Mouse (Mus musculus) brown adipose tissue, adult 24 weeks (tissue): ENCODE data around the gene Msrb1. TPM values are rescaled to one million over a fixed set of nuclear protein-coding genes. Genes with fewer than 3 reads are reported as not detected.

ENCODE experiments used
- polyA plus RNA-seq: library from polyadenylated mRNA; stranded (reverse); fragments of >200 nt; gene quantifications from 2 replicates; pipeline ENCODE4 v1.2.4, GENCODE M21; 2012; ENCODE audit not compliant: missing spikeins, insufficient read depth, insufficient read length

The Msrb1 gene
- polyA plus RNA-seq, 1 experiment, result 109 TPM

Other genes with a start within 250 kb of the Msrb1 start
- not detected in 2 replicates for gene Caskin1, start 248.0 kb upstream of the Msrb1 start, polyA plus RNA-seq
- 32.1 and 42.0 TPM in 2 replicates for gene Traf7, start 208.7 kb upstream of the Msrb1 start, polyA plus RNA-seq
- gene Rab26, start 202.4 kb upstream of the Msrb1 start, polyA plus RNA-seq, result not detected in 2 replicates
- gene Pkd1, start 186.8 kb upstream of the Msrb1 start, polyA plus RNA-seq, result 8.2 and 10.1 TPM in 2 replicates
- gene Tsc2, start 104.0 kb upstream of the Msrb1 start, polyA plus RNA-seq, result 67.6 and 69.2 TPM in 2 replicates
- gene Nthl1, start 104.0 kb upstream of the Msrb1 start, polyA plus RNA-seq, result 3.4 and 7.7 TPM in 2 replicates
- 20.1 and 32.2 TPM in 2 replicates for gene Slc9a3r2, start 86.3 kb upstream of the Msrb1 start, polyA plus RNA-seq
- not detected in 2 replicates for gene Npw, start 78.2 kb upstream of the Msrb1 start, polyA plus RNA-seq
- gene Zfp598, start 67.0 kb upstream of the Msrb1 start, polyA plus RNA-seq, result 9.2 and 10.0 TPM in 2 replicates
- not detected in 2 replicates for gene Syngr3, start 46.7 kb upstream of the Msrb1 start, polyA plus RNA-seq
- 32.8 and 36.9 TPM in 2 replicates for gene Gfer, start 40.5 kb upstream of the Msrb1 start, polyA plus RNA-seq
- 1.1 TPM in 1 of 2 replicates, not detected in the other for gene Noxo1, start 40.4 kb upstream of the Msrb1 start, polyA plus RNA-seq
- gene Tbl3, start 29.0 kb upstream of the Msrb1 start, polyA plus RNA-seq, result 19.9 TPM in 2 replicates
- not detected in 2 replicates for gene Rnf151, start 18.6 kb upstream of the Msrb1 start, polyA plus RNA-seq
- 608 and 619 TPM in 2 replicates for gene Rps2, start 18.5 kb upstream of the Msrb1 start, polyA plus RNA-seq
- gene Ndufb10, start 12.2 kb upstream of the Msrb1 start, polyA plus RNA-seq, result 1,098 and 1,103 TPM in 2 replicates
- 4.8 and 10.7 TPM in 2 replicates for gene Rpl3l, start 8.8 kb upstream of the Msrb1 start, polyA plus RNA-seq
- not detected in 2 replicates for gene Hs3st6, start 16.3 kb downstream of the Msrb1 start, polyA plus RNA-seq
- 1.4 and 1.9 TPM in 2 replicates for gene Meiob, start 67.6 kb downstream of the Msrb1 start, polyA plus RNA-seq
- 174 and 180 TPM in 2 replicates for gene Hagh, start 103.5 kb downstream of the Msrb1 start, polyA plus RNA-seq
- 73.7 and 89.2 TPM in 2 replicates for gene Fahd1, start 113.7 kb downstream of the Msrb1 start, polyA plus RNA-seq
- gene Igfals, start 129.4 kb downstream of the Msrb1 start, polyA plus RNA-seq, result 2.0 and 2.4 TPM in 2 replicates
- 28.7 and 40.4 TPM in 2 replicates for gene Nubp2, start 149.7 kb downstream of the Msrb1 start, polyA plus RNA-seq
- gene Spsb3, start 150.0 kb downstream of the Msrb1 start, polyA plus RNA-seq, result 25.6 and 29.9 TPM in 2 replicates
- 5.9 and 6.6 TPM in 2 replicates for gene Eme2, start 158.4 kb downstream of the Msrb1 start, polyA plus RNA-seq
- gene Mrps34, start 158.5 kb downstream of the Msrb1 start, polyA plus RNA-seq, result 91.7 and 105 TPM in 2 replicates
- 26.0 and 28.7 TPM in 2 replicates for gene Nme3, start 159.9 kb downstream of the Msrb1 start, polyA plus RNA-seq
- gene Mapk8ip3, start 200.3 kb downstream of the Msrb1 start, polyA plus RNA-seq, result 12.0 and 24.2 TPM in 2 replicates
- gene Jpt2, start 224.0 kb downstream of the Msrb1 start, polyA plus RNA-seq, result 3.0 and 3.4 TPM in 2 replicates